Mouse (Mus musculus): ENCODE measurements around the gene B230104I21Rik. TPM values are rescaled to one million over a fixed set of nuclear protein-coding genes. Genes with fewer than 3 reads are reported as not detected.

B230104I21Rik gene
- polyA plus RNA-seq (2015; fragmentation: Nextera tagmentation; extraction: Ambion mirVana), result not detected in 2 replicates

DNA sequence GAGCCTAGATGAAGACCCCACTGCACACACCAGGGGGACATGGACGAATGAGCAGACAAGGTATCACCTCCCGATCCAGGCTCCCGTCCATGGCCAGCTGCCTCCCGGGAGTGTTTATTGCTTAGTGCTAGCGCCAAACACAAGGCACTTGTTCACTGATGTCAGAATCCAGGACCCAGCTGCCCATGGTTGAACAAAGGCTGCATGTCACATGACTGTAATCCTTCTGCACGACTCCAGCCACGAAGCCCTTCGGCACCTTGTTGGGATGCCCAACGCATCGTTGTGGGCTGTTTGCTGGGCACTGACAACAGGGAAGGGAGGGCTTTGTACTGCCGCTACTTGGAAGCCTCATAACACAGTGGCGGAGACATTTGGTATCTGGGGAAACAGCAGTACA is at the start of gene B230104I21Rik:
Gene B230104I21Rik (plus strand): TSS at position 367 of the 400 bp plus-strand sequence.
- DNase-seq (ENCODE audit: low spot score) (no peak), ATAC-seq (no peak)
- H3K4me1 ChIP-seq (ENCODE audit: insufficient read depth, low read depth, low read length), result no peaks in the 10 kb centered on the region; the same call in 1 of the 2 replicates
- H3K36me3 ChIP-seq (ENCODE audit: insufficient read depth, low read length), result no peaks in the 10 kb centered on the region
- H3K27me3 ChIP-seq (replicated peaks; ENCODE audit: insufficient read depth, low read length), result no peaks in the 10 kb centered on the region
- TF ChIP-seq EP300 (IDR thresholded peaks at IDR 0.05) (no peak), CTCF (IDR thresholded peaks at IDR 0.05) (no peak)
- H3K27ac ChIP-seq (ENCODE audit: low read length), result no peak within 1 kb of the TSS
- no peaks in the 10 kb centered on the region for H3K9me3 ChIP-seq (ENCODE audit: low read length)
- H3K4me2 ChIP-seq (replicated peaks; ENCODE audit: low read depth, low read length), result peak within 1 kb of the TSS; percentile 31
- 74% methylated on average over 12 of the region's 12 CpGs for whole genome bisulfite sequencing
- no peak within 1 kb of the TSS for H3K9ac ChIP-seq (replicated peaks; ENCODE audit: low read depth)
- H3K4me3 ChIP-seq (ENCODE audit: low read depth, low read length), result no peak within 1 kb of the TSS

- Histone ChIP-seq H3K9ac (replicated peaks; ENCODE audit: low read depth) (no peak overlapping the region), H3K27ac (ENCODE audit: low read length) (peak overlapping the region; percentile 26; the same call in 1 of the 2 replicates), H3K36me3 (ENCODE audit: insufficient read depth, low read length) (no peaks in the 10 kb centered on the region), H3K9me3 (ENCODE audit: low read length) (no peaks in the 10 kb centered on the region), H3K4me1 (ENCODE audit: insufficient read depth, low read depth, low read length) (no peaks in the 10 kb centered on the region; the same call in 1 of the 2 replicates), H3K4me2 (replicated peaks; ENCODE audit: low read depth, low read length) (no peak overlapping the region), H3K4me3 (ENCODE audit: low read depth, low read length) (no peak overlapping the region), H3K27me3 (replicated peaks; ENCODE audit: insufficient read depth, low read length) (no peaks in the 10 kb centered on the region)
- ATAC-seq, result peak; percentile 63
- DNase-seq (ENCODE audit: low spot score), result peak; percentile 31
- TF ChIP-seq EP300 (IDR thresholded peaks at IDR 0.05) (no peak), CTCF (IDR thresholded peaks at IDR 0.05) (no peak)
- WGBS, result 26% methylated on average over 4 of the region's 4 CpGs
These were observed 42.2 kb upstream of the B230104I21Rik start for GRCm38 (mm10) chr4:154293735-154294201.

GRCm38 (mm10) chr4:154294262-154294731 is 41.6 kb upstream of the B230104I21Rik start:
- Histone ChIP-seq H3K4me3 (ENCODE audit: low read depth, low read length) (no peak overlapping the region), H3K27ac (ENCODE audit: low read length) (peak overlapping the region; percentile 26; the same call in 1 of the 2 replicates), H3K9ac (replicated peaks; ENCODE audit: low read depth) (no peak overlapping the region), H3K4me1 (ENCODE audit: insufficient read depth, low read depth, low read length) (no peaks in the 10 kb centered on the region; the same call in 1 of the 2 replicates), H3K4me2 (replicated peaks; ENCODE audit: low read depth, low read length) (no peak overlapping the region), H3K9me3 (ENCODE audit: low read length) (no peaks in the 10 kb centered on the region), H3K27me3 (replicated peaks; ENCODE audit: insufficient read depth, low read length) (no peaks in the 10 kb centered on the region), H3K36me3 (ENCODE audit: insufficient read depth, low read length) (no peaks in the 10 kb centered on the region)
- TF ChIP-seq CTCF (IDR thresholded peaks at IDR 0.05), result peak; percentile 19
- no peak for TF ChIP-seq EP300 (IDR thresholded peaks at IDR 0.05)
- WGBS, result 29% methylated on average over 8 of the region's 8 CpGs
- DNase-seq (ENCODE audit: low spot score) (peak; percentile 25), ATAC-seq (peak; percentile 23; the same call in 1 of the 2 replicates)

- no peak for ATAC-seq
- H3K9me3 ChIP-seq (ENCODE audit: low read length), result no peaks in the 10 kb centered on the region
- no peak overlapping the region for H3K27ac ChIP-seq (ENCODE audit: low read length)
- no peak overlapping the region for H3K4me3 ChIP-seq (ENCODE audit: low read depth, low read length)
- TF ChIP-seq EP300 (IDR thresholded peaks at IDR 0.05) (no peak), CTCF (IDR thresholded peaks at IDR 0.05) (no peak)
- H3K9ac ChIP-seq (replicated peaks; ENCODE audit: low read depth), result no peak overlapping the region
- no peaks in the 10 kb centered on the region; the same call in 1 of the 2 replicates for H3K4me1 ChIP-seq (ENCODE audit: insufficient read depth, low read depth, low read length)
- 29% methylated on average over 9 of the region's 9 CpGs for WGBS
- peak; percentile 58 for DNase-seq (ENCODE audit: low spot score)
- H3K27me3 ChIP-seq (replicated peaks; ENCODE audit: insufficient read depth, low read length), result no peaks in the 10 kb centered on the region; the same call in 1 of the 2 replicates
- H3K36me3 ChIP-seq (ENCODE audit: insufficient read depth, low read length), result no peaks in the 10 kb centered on the region
- no peak overlapping the region; the same call in 1 of the 2 replicates for H3K4me2 ChIP-seq (replicated peaks; ENCODE audit: low read depth, low read length)
These were observed 38.2 kb upstream of the B230104I21Rik start for GRCm38 (mm10) chr4:154297761-154298160.

DNA sequence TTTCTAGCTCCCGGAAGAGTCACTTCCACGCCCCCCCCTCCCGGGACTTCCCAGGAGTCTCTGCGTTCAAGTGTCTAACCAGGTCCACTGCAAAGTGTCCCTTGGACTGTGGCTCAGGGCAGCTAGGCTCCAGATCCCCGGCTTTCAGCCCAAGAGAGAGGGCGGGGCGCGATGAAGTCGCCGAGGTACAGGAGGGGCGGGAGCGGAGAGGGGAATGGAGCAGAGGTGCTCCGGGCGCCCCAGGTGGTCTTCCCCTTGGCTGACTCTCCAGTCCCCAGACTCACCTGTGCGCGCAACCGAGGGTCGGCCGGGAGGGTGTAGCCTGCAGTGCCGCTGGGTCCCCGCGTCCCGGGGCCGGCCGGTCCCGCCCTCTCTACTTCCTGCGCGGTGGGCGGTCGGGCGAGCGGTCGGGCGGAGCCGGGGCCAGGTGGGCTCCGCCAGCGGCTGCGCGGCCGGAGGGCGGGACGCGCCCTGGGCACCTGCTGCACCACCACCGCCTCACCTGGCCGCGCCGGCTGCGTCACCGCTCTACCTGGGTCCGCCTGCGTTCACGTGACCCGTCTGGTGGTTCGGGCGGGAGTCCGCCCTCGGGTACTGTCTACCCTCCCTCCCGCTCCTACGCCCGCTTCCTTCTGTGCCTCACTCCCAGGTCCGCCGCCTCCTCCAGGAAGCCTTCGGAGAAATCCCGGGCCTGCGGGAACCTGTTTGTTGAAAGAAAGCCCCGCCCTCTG is 36.2 kb upstream of the B230104I21Rik start:
- peak; percentile 88 for DNase-seq (ENCODE audit: low spot score)
- Histone ChIP-seq H3K4me2 (replicated peaks; ENCODE audit: low read depth, low read length) (peak overlapping the region; percentile 62), H3K9ac (replicated peaks; ENCODE audit: low read depth) (0 out of 2 replicates have a peak overlapping the region, but pooled peaks have one; percentile 26), H3K4me3 (ENCODE audit: low read depth, low read length) (peak overlapping the region; percentile 51), H3K27me3 (replicated peaks; ENCODE audit: insufficient read depth, low read length) (no peaks in the 10 kb centered on the region; the same call in 1 of the 2 replicates), H3K36me3 (ENCODE audit: insufficient read depth, low read length) (no peaks in the 10 kb centered on the region), H3K4me1 (ENCODE audit: insufficient read depth, low read depth, low read length) (no peaks in the 10 kb centered on the region; the same call in 1 of the 2 replicates), H3K27ac (ENCODE audit: low read length) (peak overlapping the region; percentile 75), H3K9me3 (ENCODE audit: low read length) (no peaks in the 10 kb centered on the region)
- peak; percentile 94 for ATAC-seq
- 5% methylated on average over 49 of the region's 66 CpGs for WGBS
- TF ChIP-seq CTCF (IDR thresholded peaks at IDR 0.05) (no peak), EP300 (IDR thresholded peaks at IDR 0.05) (no peak)

GRCm38 (mm10) chr4:154301466-154301881 is 34.5 kb upstream of the B230104I21Rik start, which contains the start of gene Arhgef16:
Arhgef16 (minus strand) TSS chr4:154301676.
- Histone ChIP-seq H3K4me3 (ENCODE audit: low read depth, low read length) (no peak within 1 kb of the TSS), H3K9ac (replicated peaks; ENCODE audit: low read depth) (no peak within 1 kb of the TSS), H3K27ac (ENCODE audit: low read length) (0 out of 2 replicates have a peak within 1 kb of the TSS, but pooled peaks have one; percentile 9), H3K4me2 (replicated peaks; ENCODE audit: low read depth, low read length) (no peak within 1 kb of the TSS; the same call in 1 of the 2 replicates), H3K9me3 (ENCODE audit: low read length) (no peaks in the 10 kb centered on the region), H3K4me1 (ENCODE audit: insufficient read depth, low read depth, low read length) (no peaks in the 10 kb centered on the region; the same call in 1 of the 2 replicates), H3K36me3 (ENCODE audit: insufficient read depth, low read length) (no peaks in the 10 kb centered on the region), H3K27me3 (replicated peaks; ENCODE audit: insufficient read depth, low read length) (no peaks in the 10 kb centered on the region; the same call in 1 of the 2 replicates)
- ATAC-seq (no peak), DNase-seq (ENCODE audit: low spot score) (peak; percentile 72)
- TF ChIP-seq CTCF (IDR thresholded peaks at IDR 0.05) (peak; percentile 94), EP300 (IDR thresholded peaks at IDR 0.05) (no peak)
- WGBS, result 21% methylated on average over 7 of the region's 7 CpGs
